Mouse (Mus musculus) embryonic facial prominence, embryonic 14.5 days (tissue): ENCODE results near the gene 5031439G07Rik. TPM values are rescaled to one million over a fixed set of nuclear protein-coding genes. Genes with fewer than 3 reads are reported as not detected.
A peak's percentile ranks its signal among the peaks of the same experiment; 100 is the strongest.
"Not testable (repeated sequence)": the region's sequence is repeated elsewhere in the genome, so short reads cannot be mapped to it uniquely, and the experiment has no call there.

Experiments used
- ATAC-seq: fragments of 200-750 bp; cut with Nextera tagmentation; 2 replicates; pipeline ENCODE4 v1.8.0; 2017; ENCODE audit warnings: low read depth, moderate number of reproducible peaks, moderate TSS enrichment
- DNase-seq: peaks from one replicate; pipeline ENCODE4 v3.0.0-alpha.2; 2015; ENCODE audit warnings: low spot score
- H3K27ac ChIP-seq: fragments of 300-500 bp; sonication (generic); replicated peaks from 2 replicates; pipeline ENCODE4 v1.5.1; 2014; ENCODE audit warnings: low read depth, mild to moderate bottlenecking, low read length, moderate library complexity
- H3K27me3 ChIP-seq: fragments of 300-500 bp; sonication (generic); replicated peaks from 2 replicates; pipeline ENCODE4 v1.6.1; 2014; ENCODE audit warnings: low read length; ENCODE audit not compliant: control insufficient read depth, insufficient read depth
- H3K36me3 ChIP-seq: fragments of 300-500 bp; sonication (generic); 2 replicates; pipeline ENCODE4 v1.6.1; 2014; ENCODE audit warnings: low read length, mixed read lengths; ENCODE audit not compliant: control insufficient read depth, insufficient read depth
- H3K4me1 ChIP-seq: fragments of 300-500 bp; sonication (generic); 2 replicates; pipeline ENCODE4 v1.6.1; 2014; ENCODE audit warnings: antibody characterized with exemption, low read length; ENCODE audit not compliant: control insufficient read depth, insufficient read depth
- H3K4me2 ChIP-seq: fragments of 300-500 bp; sonication (generic); 2 replicates; pipeline ENCODE4 v1.6.1; 2014; ENCODE audit warnings: low read depth, mild to moderate bottlenecking, low read length, moderate library complexity, mixed read lengths
- H3K4me3 ChIP-seq: fragments of 300-500 bp; sonication (generic); 2 replicates; pipeline ENCODE4 v1.5.1; 2014; ENCODE audit warnings: low read depth, mild to moderate bottlenecking, low read length
- H3K9ac ChIP-seq: fragments of 300-500 bp; sonication (generic); 2 replicates; pipeline ENCODE4 v1.6.1; 2014; ENCODE audit warnings: low read depth, mild to moderate bottlenecking, low read length, moderate library complexity, mixed read lengths
- H3K9me3 ChIP-seq: fragments of 300-500 bp; sonication (generic); 2 replicates; pipeline ENCODE4 v1.6.1; 2016; ENCODE audit warnings: low read length; ENCODE audit not compliant: control insufficient read depth
- WGBS: fragments of 180-500 bp; shearing (Covaris S2); extraction: QIAGEN DNeasy Blood & Tissue Kit; methylation state at CpG from one replicate; pipeline ENCODE4 v1.1.7; 2014; 5-methylcytosine and 5-hydroxymethylcytosine counted together
- polyA plus RNA-seq: library from polyadenylated mRNA; unstranded; fragments of >200 nt; fragmentation: Nextera tagmentation; extraction: Ambion mirVana; gene quantifications from 2 replicates; pipeline ENCODE4 v1.2.1, GENCODE M21; 2014

5031439G07Rik gene
- polyA plus RNA-seq = 9.2 and 11.1 TPM in 2 replicates

DNA sequence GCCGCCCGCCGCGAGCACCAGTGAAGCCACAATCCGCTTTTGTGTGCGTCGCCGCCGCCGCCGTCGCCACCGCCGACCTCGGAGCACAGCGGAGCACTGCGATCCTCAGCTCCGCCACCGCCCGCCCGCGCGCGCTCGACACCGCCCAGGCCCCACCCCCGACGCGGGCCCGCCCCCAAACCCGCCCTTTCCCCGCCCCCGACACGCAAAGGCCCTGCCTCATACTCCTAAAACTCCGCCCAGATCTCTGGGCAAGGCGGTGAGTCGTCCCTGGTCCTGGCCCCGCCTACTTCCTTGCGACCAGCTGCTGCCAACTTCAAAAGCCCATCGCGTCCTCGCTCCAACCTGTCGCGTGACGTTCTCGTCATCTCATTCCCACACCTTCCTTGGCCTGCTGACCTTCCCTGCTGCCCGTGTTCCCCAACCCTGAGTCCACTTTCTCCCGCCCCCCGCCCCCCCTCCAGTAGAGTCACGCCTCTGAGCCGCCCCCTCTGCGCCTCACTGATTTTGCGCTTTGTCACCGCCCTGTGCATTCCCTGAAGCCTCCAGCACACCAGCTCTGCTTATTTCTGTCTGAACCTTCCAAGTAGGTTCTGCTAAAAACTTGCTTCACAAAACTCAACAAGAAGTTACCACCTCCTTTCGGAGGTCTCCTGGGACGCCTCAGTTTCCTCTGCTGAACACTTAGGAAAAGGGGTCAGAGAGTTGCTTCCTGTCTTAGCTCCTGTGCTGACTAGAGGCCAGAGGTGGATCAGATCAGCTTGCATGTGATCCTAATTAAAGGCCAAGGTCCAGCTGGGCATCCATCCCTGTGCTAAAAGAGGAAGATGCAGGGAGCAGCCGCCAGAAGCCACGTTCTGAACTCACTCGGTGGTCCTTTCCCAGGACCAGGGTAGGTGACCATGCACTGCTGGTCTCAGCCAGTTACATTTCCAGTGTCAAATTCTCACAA is at the start of gene 5031439G07Rik:
5031439G07Rik (minus strand) TSS at position 678 of the 952 bp plus-strand sequence.
- ATAC-seq (peak; percentile 93), DNase-seq (peak; percentile 98)
- H3K4me3 ChIP-seq = peak within 1 kb of the TSS; percentile 85
- no peaks in the 10 kb centered on the region for H3K27me3 ChIP-seq
- no peaks in the 10 kb centered on the region for H3K9me3 ChIP-seq
- WGBS = 1% methylated on average over 20 of the region's 59 CpGs
- peaks cover 5% of the 10 kb centered on the region; the same call in 1 of the 2 replicates for H3K4me1 ChIP-seq
- peak within 1 kb of the TSS; percentile 76 for H3K4me2 ChIP-seq
- H3K9ac ChIP-seq = peak within 1 kb of the TSS; percentile 87
- no peaks in the 10 kb centered on the region for H3K36me3 ChIP-seq
- H3K27ac ChIP-seq = peak within 1 kb of the TSS; percentile 72

DNA sequence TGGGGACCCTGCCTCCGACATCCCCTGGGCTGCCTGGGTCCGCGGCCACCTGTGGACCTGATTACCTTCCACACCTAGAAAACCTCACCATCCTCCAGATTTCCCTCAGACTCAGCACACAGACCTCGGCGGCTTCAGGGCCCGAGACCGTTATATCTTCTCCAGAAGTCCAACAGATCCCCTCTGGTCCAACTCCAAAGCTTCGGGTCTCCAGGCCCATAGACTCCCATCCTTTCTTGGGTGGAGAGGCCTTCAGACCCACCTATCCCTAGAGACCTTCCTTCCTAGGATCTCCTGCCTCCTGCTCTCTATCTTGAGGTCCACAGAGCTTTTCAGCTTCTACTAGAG is 49.0 kb upstream of the 5031439G07Rik start:
- DNase-seq (no peak), ATAC-seq (peak; percentile 28; the same call in 1 of the 2 replicates)
- 5% methylated on average over 5 of the region's 8 CpGs for WGBS
- H3K27ac ChIP-seq = no peak overlapping the region
- H3K9ac ChIP-seq = peak overlapping the region; percentile 91
- H3K4me1 ChIP-seq = peaks cover 19% of the 10 kb centered on the region
- H3K9me3 ChIP-seq = no peaks in the 10 kb centered on the region
- H3K36me3 ChIP-seq = no peaks in the 10 kb centered on the region
- peak overlapping the region; percentile 84 for H3K4me3 ChIP-seq
- H3K4me2 ChIP-seq = peak overlapping the region; percentile 92
- H3K27me3 ChIP-seq = no peaks in the 10 kb centered on the region

DNA sequence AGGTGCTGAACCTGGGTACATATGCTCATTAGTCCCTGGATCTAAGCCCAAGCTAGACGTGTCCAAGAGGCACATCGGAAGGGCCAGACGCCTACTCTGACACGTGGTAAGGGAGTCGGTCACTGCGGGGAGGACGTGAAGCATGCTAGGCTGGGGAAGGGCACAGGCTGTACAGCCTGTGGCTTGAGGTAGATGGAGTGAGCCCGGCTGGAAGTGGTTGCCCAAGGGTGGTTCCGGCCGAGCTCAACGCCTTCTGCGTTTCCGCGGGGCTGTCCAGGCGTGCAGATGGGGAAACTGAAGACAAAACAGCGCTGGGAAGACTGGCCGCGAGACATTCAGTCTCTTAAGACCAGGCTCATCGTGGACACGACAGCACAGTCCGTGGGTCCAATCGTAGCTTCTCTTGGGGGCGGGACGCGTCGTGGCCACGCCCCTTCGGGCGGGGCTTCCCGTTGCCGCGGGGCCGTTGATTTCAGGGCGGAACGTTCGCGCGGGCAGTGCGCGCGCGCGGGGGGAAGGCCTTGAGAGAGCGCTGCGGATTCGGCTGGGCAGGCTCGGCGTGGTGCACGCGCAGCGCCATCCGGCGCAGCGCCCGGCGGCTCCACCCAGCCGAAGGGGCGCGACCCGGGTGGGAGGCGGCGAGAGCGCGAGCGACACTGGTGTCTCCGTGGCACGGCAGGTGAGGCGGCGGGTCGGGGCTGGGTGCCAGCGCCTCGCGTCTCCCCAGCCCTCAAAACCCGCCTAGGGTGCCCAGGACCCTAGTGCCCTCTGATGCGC is 48.4 kb upstream of the 5031439G07Rik start:
- WGBS = 0% methylated on average over 36 of the region's 75 CpGs
- peaks cover 15% of the 10 kb centered on the region; the same call in 1 of the 2 replicates for H3K4me1 ChIP-seq
- H3K9me3 ChIP-seq = no peaks in the 10 kb centered on the region
- ATAC-seq (peak; percentile 95), DNase-seq (peak; percentile 97)
- H3K4me3 ChIP-seq = peak overlapping the region; percentile 84
- H3K9ac ChIP-seq = peak overlapping the region; percentile 91
- H3K27ac ChIP-seq = peak overlapping the region; percentile 77
- peak overlapping the region; percentile 92 for H3K4me2 ChIP-seq
- no peaks in the 10 kb centered on the region for H3K27me3 ChIP-seq
- H3K36me3 ChIP-seq = no peaks in the 10 kb centered on the region

DNA sequence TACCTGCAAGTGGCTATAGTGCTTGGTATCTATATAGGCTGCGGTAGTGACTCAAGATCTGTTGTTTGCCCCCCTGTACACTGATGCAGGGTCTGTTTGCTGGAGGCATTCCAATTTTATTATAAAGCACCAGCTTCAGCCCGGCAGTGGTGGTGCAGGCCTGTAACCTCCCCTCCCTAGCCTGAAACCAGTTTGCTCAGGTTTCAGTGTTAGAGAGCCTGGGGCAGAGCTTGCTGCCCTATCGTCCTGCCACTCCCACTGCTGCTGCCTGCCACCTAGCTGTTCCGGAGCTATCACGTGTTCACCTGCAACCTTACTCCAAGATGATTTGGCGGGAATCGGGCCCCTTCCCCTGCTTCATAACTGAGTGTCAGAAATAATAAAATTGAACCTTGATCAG is 45.6 kb upstream of the 5031439G07Rik start:
- H3K27ac ChIP-seq, H3K9ac ChIP-seq, H3K4me3 ChIP-seq, H3K9me3 ChIP-seq, ATAC-seq, H3K36me3 ChIP-seq, H3K4me2 ChIP-seq, H3K27me3 ChIP-seq: not testable (repeated sequence)
- peak; percentile 30 for DNase-seq
- H3K4me1 ChIP-seq = peaks cover 14% of the 10 kb centered on the region; the same call in 1 of the 2 replicates
- WGBS = 33% methylated on average over 7 of the region's 7 CpGs

DNA sequence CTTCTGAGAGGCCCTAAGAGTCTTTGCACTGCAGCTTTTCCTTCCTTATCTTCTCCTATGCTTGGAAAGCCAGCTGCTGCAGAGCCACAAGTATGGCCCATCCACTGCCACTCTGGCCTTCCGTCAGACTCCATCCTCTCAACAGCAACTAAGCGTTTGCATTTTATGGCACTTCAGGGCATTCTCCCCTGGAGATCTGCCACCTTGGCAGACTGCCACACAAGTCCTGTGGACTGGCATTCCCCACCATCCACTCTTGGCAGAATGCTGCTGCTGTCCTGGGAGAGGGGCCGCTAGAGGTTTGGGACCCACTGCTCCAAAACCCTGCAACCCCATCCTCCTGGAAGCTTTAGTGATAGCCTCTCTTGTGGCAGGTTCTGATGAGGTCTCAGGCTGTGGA is 43.5 kb upstream of the 5031439G07Rik start:
- DNase-seq (no peak), ATAC-seq (no peak)
- Histone ChIP-seq H3K27ac (no peak overlapping the region), H3K4me3 (no peak overlapping the region), H3K27me3 (no peaks in the 10 kb centered on the region), H3K36me3 (no peaks in the 10 kb centered on the region), H3K9me3 (no peaks in the 10 kb centered on the region), H3K9ac (no peak overlapping the region), H3K4me1 (0 out of 2 replicates have a peak, but pooled peaks cover 5% of the 10 kb centered on the region), H3K4me2 (no peak overlapping the region)
- WGBS = 73% methylated on average over 3 of the region's 3 CpGs

DNA sequence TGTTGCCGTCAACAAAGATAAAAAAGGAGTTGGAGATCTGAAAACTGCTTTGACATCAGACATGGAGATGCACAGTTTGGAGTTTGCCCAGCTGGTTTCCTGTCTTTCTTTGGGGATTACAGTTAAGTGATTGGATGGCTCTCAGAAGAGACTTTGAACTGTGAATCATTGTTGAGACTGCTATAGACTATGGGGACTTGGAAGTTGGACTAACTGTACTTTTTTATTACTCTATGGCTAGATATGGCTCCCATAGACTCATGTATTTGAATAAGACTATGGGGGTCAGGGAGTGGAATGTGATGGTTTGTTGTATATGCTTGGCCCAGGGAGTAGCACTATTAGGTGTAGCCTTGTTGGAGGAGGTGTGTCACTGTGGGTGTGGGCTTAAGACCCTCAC is 42.3 kb upstream of the 5031439G07Rik start:
- not testable (repeated sequence) for H3K9me3 ChIP-seq, H3K36me3 ChIP-seq, H3K27me3 ChIP-seq, H3K27ac ChIP-seq, H3K4me3 ChIP-seq, ATAC-seq, H3K9ac ChIP-seq, DNase-seq, H3K4me1 ChIP-seq, H3K4me2 ChIP-seq
- 53% methylated on average over 1 of the region's 1 CpGs for WGBS

DNA sequence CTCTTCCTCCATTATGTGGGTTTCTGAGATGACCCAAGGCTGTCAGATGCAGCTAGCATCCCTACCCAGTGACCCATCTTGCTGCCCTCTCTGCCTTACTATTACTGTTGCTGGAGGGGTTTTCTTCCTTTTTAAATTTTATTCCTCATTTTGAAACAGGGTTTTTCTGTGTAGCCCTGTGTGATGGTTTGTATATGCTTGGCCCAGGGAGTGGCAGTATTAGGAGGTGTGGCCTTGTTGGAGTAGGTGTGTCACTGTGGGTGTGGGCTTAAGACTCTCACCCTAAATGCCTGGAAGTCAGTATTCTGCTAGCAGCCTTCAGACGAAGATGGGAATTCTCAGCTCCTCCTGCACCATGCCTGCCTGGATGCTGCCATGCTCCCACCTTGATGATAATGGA is 40.3 kb upstream of the 5031439G07Rik start, which contains the start of gene Fam118a:
Fam118a (plus strand) TSS at position 301 of the 400 bp plus-strand sequence.
- H3K27me3 ChIP-seq, H3K4me1 ChIP-seq, H3K4me3 ChIP-seq, DNase-seq, H3K9ac ChIP-seq, H3K27ac ChIP-seq, H3K4me2 ChIP-seq, ATAC-seq, H3K36me3 ChIP-seq, H3K9me3 ChIP-seq: not testable (repeated sequence)
- WGBS = 53% methylated on average over 1 of the region's 1 CpGs

DNA sequence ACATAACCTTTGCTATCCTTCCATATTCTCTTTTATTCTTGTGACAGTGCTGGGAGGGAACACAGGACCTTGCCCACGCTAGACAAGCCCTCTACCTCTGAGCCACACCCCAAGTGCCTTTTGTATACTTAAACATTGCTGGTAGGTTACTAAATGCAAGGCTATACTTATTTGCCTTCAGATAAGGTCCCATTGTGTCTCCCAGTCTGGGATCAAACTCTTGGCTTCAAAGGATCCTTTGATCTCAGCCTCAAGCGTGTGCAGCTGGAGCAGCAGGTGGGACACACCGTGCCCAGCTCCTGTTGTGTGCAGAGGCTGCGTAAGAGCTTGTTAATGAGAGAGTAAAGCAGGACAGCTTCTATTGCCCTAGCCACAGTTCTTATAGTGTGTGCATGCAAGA is 39.4 kb upstream of the 5031439G07Rik start:
- Histone ChIP-seq H3K36me3 (no peaks in the 10 kb centered on the region), H3K4me3 (no peak overlapping the region), H3K9ac (no peak overlapping the region), H3K27ac (no peak overlapping the region), H3K9me3 (no peaks in the 10 kb centered on the region), H3K4me1 (no peaks in the 10 kb centered on the region), H3K27me3 (no peaks in the 10 kb centered on the region), H3K4me2 (no peak overlapping the region)
- DNase-seq (no peak), ATAC-seq (no peak)
- 43% methylated on average over 4 of the region's 4 CpGs for WGBS
